Mouse (Mus musculus) lung, postnatal 25 days (tissue): ENCODE data around the gene Chrnd.
A peak's percentile ranks its signal among the peaks of the same experiment; 100 is the strongest.

ENCODE experiments used
- DNase-seq: peaks from one replicate; pipeline ENCODE4 v3.0.0; 2022; ENCODE audit warnings: low spot score

The Chrnd gene

GRCm38 (mm10) chr1:87184751-87185139, 5.7 kb upstream of the Chrnd start:
- DNase-seq: peak; percentile 64

GRCm38 (mm10) chr1:87185526-87185925, 4.9 kb upstream of the Chrnd start:
- no peak for DNase-seq

- no peak for DNase-seq
Measured at GRCm38 (mm10) chr1:87186261-87187036, 4.0 kb upstream of the Chrnd start.

GRCm38 (mm10) chr1:87187037-87187355, 3.4 kb upstream of the Chrnd start:
- peak; percentile 46 for DNase-seq

GRCm38 (mm10) chr1:87197296-87197695, 6.9 kb downstream of the Chrnd start:
- no peak for DNase-seq

GRCm38 (mm10) chr1:87198119-87199065, 8.0 kb downstream of the Chrnd start:
- DNase-seq: no peak

GRCm38 (mm10) chr1:87200811-87201210, 10.4 kb downstream of the Chrnd start:
- DNase-seq: no peak

GRCm38 (mm10) chr1:87201848-87202247, 11.4 kb downstream of the Chrnd start:
- DNase-seq: no peak

GRCm38 (mm10) chr1:87203779-87204178, 13.4 kb downstream of the Chrnd start:
- no peak for DNase-seq

- no peak for DNase-seq
Measured at GRCm38 (mm10) chr1:87204465-87204864, 14.1 kb downstream of the Chrnd start, which contains the start of gene Chrng. Chrng (plus strand) TSS chr1:87204657.

GRCm38 (mm10) chr1:87205038-87205437, 14.6 kb downstream of the Chrnd start:
- DNase-seq: no peak

- no peak for DNase-seq
Measured at GRCm38 (mm10) chr1:87205502-87205901, 15.1 kb downstream of the Chrnd start.

- no peak for DNase-seq
Measured at GRCm38 (mm10) chr1:87206339-87206738, 15.9 kb downstream of the Chrnd start.

GRCm38 (mm10) chr1:87211431-87211830, 21.0 kb downstream of the Chrnd start:
- no peak for DNase-seq

GRCm38 (mm10) chr1:87213735-87214704, 23.6 kb downstream of the Chrnd start, which contains the start of gene Eif4e2:
Eif4e2 (plus strand) TSS chr1:87213914.
- DNase-seq: peak; percentile 96

GRCm38 (mm10) chr1:87214748-87215147, 24.3 kb downstream of the Chrnd start:
- no peak for DNase-seq

- no peak for DNase-seq
Measured at GRCm38 (mm10) chr1:87217938-87218337, 27.5 kb downstream of the Chrnd start.

GRCm38 (mm10) chr1:87225739-87226138, 35.3 kb downstream of the Chrnd start:
- no peak for DNase-seq

- DNase-seq: no peak
Measured at GRCm38 (mm10) chr1:87226409-87227159, 36.2 kb downstream of the Chrnd start.

GRCm38 (mm10) chr1:87227160-87227550, 36.7 kb downstream of the Chrnd start:
- no peak for DNase-seq

- DNase-seq: no peak
Measured at GRCm38 (mm10) chr1:87230606-87231005, 40.2 kb downstream of the Chrnd start.
